In the genomic region with DNA sequence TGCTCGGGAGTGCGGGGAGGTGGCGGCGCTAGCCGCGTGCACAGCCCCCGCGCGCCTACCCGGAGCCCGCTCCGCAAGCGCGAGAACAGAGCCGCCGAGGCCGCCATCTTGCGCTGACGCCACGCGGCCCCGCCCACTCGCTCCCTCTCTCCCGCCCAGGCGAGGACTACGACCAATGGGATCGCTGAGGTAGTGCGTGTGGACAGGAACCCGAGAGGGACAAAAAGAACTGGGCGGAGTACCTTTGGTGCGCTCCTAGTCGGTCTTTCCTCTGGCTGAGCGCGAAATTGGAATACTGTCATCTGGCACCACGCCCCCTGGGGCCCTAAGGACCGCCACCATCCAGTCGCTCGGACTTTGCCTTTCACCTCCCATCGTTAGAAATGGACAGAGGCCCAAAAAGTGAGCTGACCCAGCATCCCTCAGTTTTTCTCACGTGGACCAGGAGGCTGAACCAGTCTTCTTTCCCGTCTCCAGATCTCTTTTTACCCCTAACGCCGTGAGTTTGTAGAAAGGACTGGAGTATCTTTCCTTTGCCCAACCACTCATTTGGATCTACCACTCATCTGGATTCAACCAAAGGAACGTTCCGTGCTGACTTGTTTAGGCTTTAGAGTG, we compare ENCODE assay signal across 7 mouse cellular contexts. TPM values are rescaled to one million over a fixed set of nuclear protein-coding genes. Genes with fewer than 3 reads are reported as not detected.
DNase-seq lines count a peak whose midpoint lies in the region; ATAC-seq lines count a peak whose summit lies in the region.

A gene (minus strand): TSS at position 147 of the 618 bp plus-strand sequence.

- peak within 1 kb of the TSS; percentile 80 for H3K4me3 ChIP-seq in intestine, embryonic 16.5 days (ENCODE audit: low read length)
- H3K4me3 ChIP-seq in midbrain, embryonic 11.5 days (ENCODE audit: low read depth, low read length), result peak within 1 kb of the TSS; percentile 99

- H3K4me2 ChIP-seq in intestine, embryonic 16.5 days (ENCODE audit: low read depth, low read length), result peak within 1 kb of the TSS; percentile 84
- peak within 1 kb of the TSS; percentile 92 for H3K4me2 ChIP-seq in midbrain, embryonic 11.5 days

- intact Hi-C loops in left cerebral cortex, postnatal 36 days (cut with DNase I), result loop anchor here (1.0 kb wide), 1 partner anchor 26 kb away; a partner anchor contains a TSS

- peak within 1 kb of the TSS; percentile 69 for H3K27ac ChIP-seq in intestine, embryonic 16.5 days (ENCODE audit: low read length)
- peak within 1 kb of the TSS; percentile 57 for H3K27ac ChIP-seq in midbrain, embryonic 11.5 days (ENCODE audit: low read depth, low read length)

- peaks cover 18% of the 10 kb centered on the region for H3K36me3 ChIP-seq in intestine, embryonic 16.5 days (ENCODE audit: control insufficient read depth, insufficient read depth, low read length)
- H3K36me3 ChIP-seq in midbrain, embryonic 11.5 days (ENCODE audit: control insufficient read depth, insufficient read depth, low read length), result peaks cover 24% of the 10 kb centered on the region; the same call in 1 of the 2 replicates

- ATAC-seq in intestine, embryonic 16.5 days, result peak; percentile 97
- peak; percentile 96 for ATAC-seq in midbrain, embryonic 11.5 days (ENCODE audit: low FRiP score)

- no peaks in the 10 kb centered on the region for H3K9me3 ChIP-seq in intestine, embryonic 16.5 days (ENCODE audit: control insufficient read depth, low read length)
- no peaks in the 10 kb centered on the region for H3K9me3 ChIP-seq in midbrain, embryonic 11.5 days (ENCODE audit: control insufficient read depth, low read length)

- DNase-seq in adrenal gland, adult 8-10 months, result peak; percentile 97
- DNase-seq in embryo, embryonic 9.5 days (ENCODE audit: extremely low spot score), result peak; percentile 95
- peak; percentile 97 to 99 for DNase-seq in gastrocnemius, postnatal 4 days (ENCODE audit: low spot score in 2 of 2)
- DNase-seq in left cerebral cortex, postnatal 36 days (ENCODE audit: low spot score in 2 of 2), result peak; percentile 99
- DNase-seq in midbrain, embryonic 11.5 days (ENCODE audit: low spot score, missing footprints), result peak; percentile 98
- peak; percentile 94 for DNase-seq in skeletal muscle tissue, adult 2 months (ENCODE audit: low read depth, low spot score)

- WGBS in intestine, embryonic 16.5 days, result under 1% methylated on average over 43 of the region's 45 CpGs
- 1% methylated on average over 43 of the region's 45 CpGs for WGBS in midbrain, embryonic 11.5 days

- H3K9ac ChIP-seq in intestine, embryonic 16.5 days (ENCODE audit: low read depth, low read length), result peak within 1 kb of the TSS; percentile 92
- peak within 1 kb of the TSS; percentile 93 for H3K9ac ChIP-seq in midbrain, embryonic 11.5 days (ENCODE audit: low read length)

- peaks cover 8% of the 10 kb centered on the region for H3K4me1 ChIP-seq in intestine, embryonic 16.5 days (ENCODE audit: control insufficient read depth, insufficient read depth, low read length)
- H3K4me1 ChIP-seq in midbrain, embryonic 11.5 days (ENCODE audit: control insufficient read depth, insufficient read depth, low read length), result peaks cover 10% of the 10 kb centered on the region; the same call in 1 of the 2 replicates

- H3K27me3 ChIP-seq in intestine, embryonic 16.5 days (replicated peaks; ENCODE audit: control insufficient read depth, insufficient read depth, low read length), result no peaks in the 10 kb centered on the region
- no peaks in the 10 kb centered on the region for H3K27me3 ChIP-seq in midbrain, embryonic 11.5 days (ENCODE audit: control insufficient read depth, insufficient read depth, low read length)

RNA-seq across cellular contexts. Expression of the gene that starts here (rescaled TPM):
- total RNA-seq in adrenal gland, adult 8-10 months (2022), result 10 to 100 TPM; 68.5 to 83.7 (median 71.2) TPM
- 10 to 100 TPM; 48.9 to 50.0 TPM for total RNA-seq in gastrocnemius, postnatal 4 days (2021)
- 161 and 174 TPM in 2 replicates for polyA plus RNA-seq in intestine, embryonic 16.5 days (2015; fragmentation: Nextera tagmentation; extraction: Ambion mirVana)
- 10 to 100 TPM; 44.1 to 46.3 TPM for total RNA-seq in left cerebral cortex, postnatal 36 days (2021)
- polyA plus RNA-seq in midbrain, embryonic 11.5 days (2014; fragmentation: Nextera tagmentation; extraction: Ambion mirVana), result 195 and 214 TPM in 2 replicates

Comparison
In these comparisons a context has a peak if more than half of its experiments do, and no peak if none do; other contexts are left out.
1. Peak in every context shown above with its lines: DNase-seq, ATAC-seq, H3K4me3 ChIP-seq and H3K27ac ChIP-seq.